Mouse (Mus musculus) ES-Bruce4 (cell line): Measurements from ENCODE around the gene Paf1.
A peak's percentile ranks its signal among the peaks of the same experiment; 100 is the strongest.

ENCODE experiments used
- CTCF ChIP-seq: IDR thresholded peaks from one replicate; pipeline ENCODE4 v1.8.1; 2011; ENCODE audit warnings: low read depth, low read length
- EP300 ChIP-seq: IDR thresholded peaks from 2 replicates; pipeline ENCODE4 v1.6.1; 2011; ENCODE audit warnings: low read depth, low read length; ENCODE audit not compliant: insufficient read depth
- POLR2A ChIP-seq: IDR thresholded peaks from one replicate; pipeline ENCODE4 v1.8.1; 2011; ENCODE audit warnings: low read length; ENCODE audit not compliant: insufficient read depth

- peak; percentile 94 for TF ChIP-seq CTCF
- no peak for TF ChIP-seq POLR2A
- TF ChIP-seq EP300: peak; percentile 67; the same call in 1 of the 2 replicates
Observed at GRCm38 (mm10) chr7:28386462-28386861, 6.3 kb upstream of the Paf1 start.
